Mouse (Mus musculus) spleen, adult 2 months (tissue): ENCODE results near the gene Lrrc8c.

ENCODE experiments used
- CTCF ChIP-seq: fragments of 200-500 bp; IDR thresholded peaks from 2 replicates; pipeline ENCODE4 v1.5.1; 2011; ENCODE audit warnings: mild to moderate bottlenecking, inconsistent platforms; ENCODE audit not compliant: insufficient read depth, insufficient read length, insufficient replicate concordance; ENCODE audit errors: extremely low read depth
- POLR2A ChIP-seq: fragments of 200-500 bp; IDR thresholded peaks from 2 replicates; pipeline ENCODE4 v1.6.1; 2011; ENCODE audit warnings: low read depth, low read length, inconsistent platforms

DNA sequence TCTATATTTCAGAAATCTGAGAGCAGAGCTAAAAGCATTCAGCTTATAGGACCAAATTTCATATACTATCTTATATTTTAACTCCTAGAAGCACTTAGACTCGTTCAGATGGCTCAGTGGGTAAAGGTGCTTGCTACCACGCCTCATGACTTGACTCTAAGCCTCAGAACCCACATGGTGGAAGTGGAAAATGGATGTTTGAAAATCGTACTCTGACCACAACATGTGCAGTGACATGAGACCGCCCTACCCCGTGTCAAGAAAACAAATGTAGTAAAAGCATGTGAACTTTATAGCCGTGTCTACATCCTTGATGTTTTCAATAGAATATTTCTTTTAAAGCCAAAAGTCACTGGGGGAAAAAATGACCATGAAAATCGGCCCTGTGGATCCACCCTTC, 21.9 kb downstream of the Lrrc8c start:
- TF ChIP-seq CTCF = no peak
- TF ChIP-seq POLR2A = no peak
